ENCODE assay signal across 8 mouse cellular contexts in the genomic region with DNA sequence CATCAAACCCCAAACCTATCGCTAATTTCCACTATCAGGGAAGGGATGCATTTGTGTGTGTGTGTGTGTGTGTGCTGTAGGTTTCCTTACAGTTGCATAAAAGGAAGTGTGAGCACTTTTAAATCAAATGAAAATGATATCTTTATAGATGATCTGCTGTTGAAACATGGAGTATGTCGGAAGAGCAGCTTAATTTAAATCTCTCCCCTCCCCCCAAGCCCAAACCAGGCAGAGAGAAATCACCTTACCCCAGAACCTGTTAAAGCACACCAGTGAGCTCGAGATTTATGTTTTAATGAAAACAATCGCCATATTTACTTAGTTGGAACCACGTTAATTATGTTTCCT. TPM values are rescaled to one million over a fixed set of nuclear protein-coding genes. Genes with fewer than 3 reads are reported as not detected.
A peak's percentile ranks its signal among the peaks of the same experiment; 100 is the strongest.
DNase-seq lines count a peak whose midpoint lies in the region; ATAC-seq and TF ChIP-seq lines count a peak whose summit lies in the region.

No protein-coding gene starts in this region.

- H3K79me3 ChIP-seq in C2C12 (ENCODE audit: low read depth), result peaks cover 56% of the 10 kb centered on the region

- H3K4me2 ChIP-seq in heart, embryonic 11.5 days, result peak overlapping the region; percentile 79
- peak overlapping the region; percentile 87 for H3K4me2 ChIP-seq in liver, embryonic 13.5 days

- peaks cover 4% of the 10 kb centered on the region for H3K9me3 ChIP-seq in heart, embryonic 11.5 days (replicated peaks; ENCODE audit: control insufficient read depth, low read length)
- H3K9me3 ChIP-seq in forebrain, embryonic 10.5 days, result no peaks in the 10 kb centered on the region
- no peaks in the 10 kb centered on the region for H3K9me3 ChIP-seq in liver, embryonic 13.5 days (replicated peaks)

- ATAC-seq in heart, embryonic 11.5 days (replicated peaks; ENCODE audit: insufficient number of reproducible peaks, low FRiP score, low TSS enrichment), result no peak
- no peak for ATAC-seq in liver, embryonic 13.5 days (ENCODE audit: low read depth)
- ATAC-seq in activated CD4-positive, CD25-positive, alpha-beta regulatory T cell, adult 4 months, result no peak
- no peak for ATAC-seq in inflammation-experienced regulatory T-cells, adult 6 months

- no peak for DNase-seq in heart, postnatal 10 days
- DNase-seq in forebrain, embryonic 10.5 days (ENCODE audit: extremely low spot score, low spot score), result no peak
- DNase-seq in liver, embryonic 13.5 days, result no peak
- DNase-seq in cerebellum, adult 18-20 months, result no peak

- peak overlapping the region; percentile 95; the same call in 1 of the 2 replicates for H3K27ac ChIP-seq in heart, embryonic 11.5 days (ENCODE audit: low read depth, low read length)
- no peak overlapping the region for H3K27ac ChIP-seq in forebrain, embryonic 10.5 days
- no peak overlapping the region for H3K27ac ChIP-seq in liver, embryonic 13.5 days

- H3ac ChIP-seq in C2C12 (ENCODE audit: control insufficient read depth, insufficient read length, low read depth), result peak overlapping the region; percentile 90

- H3K27me3 ChIP-seq in heart, embryonic 11.5 days (ENCODE audit: control insufficient read depth, insufficient read depth, low read length), result no peaks in the 10 kb centered on the region
- no peaks in the 10 kb centered on the region for H3K27me3 ChIP-seq in C2C12 (ENCODE audit: control insufficient read depth, insufficient read depth, insufficient read length)
- H3K27me3 ChIP-seq in forebrain, embryonic 10.5 days (ENCODE audit: poor library complexity, severe bottlenecking), result no peaks in the 10 kb centered on the region
- peaks cover 24% of the 10 kb centered on the region for H3K27me3 ChIP-seq in liver, embryonic 13.5 days

- WGBS in heart, embryonic 11.5 days (ENCODE audit: insufficient replicate concordance), result under 1% methylated on average over 5 of the region's 5 CpGs
- 3% methylated on average over 5 of the region's 5 CpGs for WGBS in forebrain, embryonic 10.5 days
- WGBS in liver, embryonic 13.5 days (ENCODE audit: insufficient replicate concordance), result 3% methylated on average over 5 of the region's 5 CpGs

- H3K79me2 ChIP-seq in C2C12 (ENCODE audit: control insufficient read depth, insufficient read depth), result peaks cover 63% of the 10 kb centered on the region

- peak overlapping the region; percentile 87 for H3K4me3 ChIP-seq in heart, embryonic 11.5 days (ENCODE audit: low read depth, low read length)
- peak overlapping the region; percentile 82 for H3K4me3 ChIP-seq in C2C12 (ENCODE audit: insufficient read depth, poor library complexity, severe bottlenecking)
- peak overlapping the region; percentile 74 for H3K4me3 ChIP-seq in forebrain, embryonic 10.5 days
- H3K4me3 ChIP-seq in liver, embryonic 13.5 days (replicated peaks), result peak overlapping the region; percentile 67

- peaks cover 11% of the 10 kb centered on the region for H3K36me3 ChIP-seq in heart, embryonic 11.5 days (ENCODE audit: control insufficient read depth, insufficient read depth, low read length)
- H3K36me3 ChIP-seq in C2C12 (ENCODE audit: control insufficient read depth, insufficient read depth), result peaks cover 30% of the 10 kb centered on the region
- H3K36me3 ChIP-seq in forebrain, embryonic 10.5 days (replicated peaks), result peaks cover 4% of the 10 kb centered on the region; the same call in 1 of the 2 replicates
- no peaks in the 10 kb centered on the region for H3K36me3 ChIP-seq in liver, embryonic 13.5 days

- 0 out of 2 replicates have a peak, but pooled peaks cover 5% of the 10 kb centered on the region for H3K4me1 ChIP-seq in heart, embryonic 11.5 days (ENCODE audit: control insufficient read depth, insufficient read depth, low read length)
- H3K4me1 ChIP-seq in forebrain, embryonic 10.5 days, result peaks cover 40% of the 10 kb centered on the region
- 0 out of 2 replicates have a peak, but pooled peaks cover 14% of the 10 kb centered on the region for H3K4me1 ChIP-seq in liver, embryonic 13.5 days (replicated peaks)

- TF ChIP-seq CTCF in C2C12 (IDR thresholded peaks at IDR 0.05; ENCODE audit: control insufficient read depth, insufficient read depth, insufficient read length), result no peak

- H3K9ac ChIP-seq in heart, embryonic 11.5 days (ENCODE audit: low read depth, low read length), result peak overlapping the region; percentile 84
- H3K9ac ChIP-seq in liver, embryonic 13.5 days, result no peak overlapping the region

- intact Hi-C loops in heart, postnatal 10 days (cut with DNase I), result loop anchor here (5.0 kb wide), 1 partner anchor 304 kb away; no protein-coding TSS in a partner anchor

TF ChIP-seq in C2C12, 6 proteins besides CTCF, POLR2A, EP300 and RAD21:
- TF ChIP-seq CEBPB (IDR thresholded peaks at IDR 0.05; ENCODE audit: low read depth), result no peak
- TF ChIP-seq USF1 (IDR thresholded peaks at IDR 0.05; ENCODE audit: low read depth), result no peak
- no peak for TF ChIP-seq MAX (IDR thresholded peaks at IDR 0.05)
- no peak for TF ChIP-seq MYOD1 (IDR thresholded peaks at IDR 0.05; ENCODE audit: control insufficient read depth, insufficient read length, low read depth)
- no peak for TF ChIP-seq MYOG (IDR thresholded peaks at IDR 0.05; ENCODE audit: control insufficient read depth, extremely low read depth, insufficient read length)
- TF ChIP-seq FOSL1 (IDR thresholded peaks at IDR 0.05; ENCODE audit: insufficient read depth, low read length, poor library complexity, severe bottlenecking), result no peak

RNA-seq across cellular contexts. Expression of a gene that starts 2.2 kb away (rescaled TPM):
- 106 and 114 TPM in 2 replicates for polyA plus RNA-seq in heart, embryonic 11.5 days (2014; fragmentation: Nextera tagmentation; extraction: Ambion mirVana)
- total RNA-seq in heart, postnatal 10 days (2021), result 100 to 1,000 TPM; 187 to 196 TPM
- polyA plus RNA-seq in C2C12 (2012; fragmentation: generic; extraction: Trizol), result 23.5 TPM
- polyA plus RNA-seq in forebrain, embryonic 10.5 days (2016; fragmentation: Nextera tagmentation; extraction: Ambion mirVana), result 10.3 and 10.7 TPM in 2 replicates
- 2.9 and 3.8 TPM in 2 replicates for polyA plus RNA-seq in liver, embryonic 13.5 days (2015; fragmentation: Nextera tagmentation; extraction: Ambion mirVana)
- polyA plus RNA-seq in activated CD4-positive, CD25-positive, alpha-beta regulatory T cell, adult 4 months (2017; shearing (Covaris generic)), result 10 to 100 TPM; 41.6 to 80.5 TPM
- 10 to 100 TPM; 57.4 to 90.2 (median 67.9) TPM for polyA plus RNA-seq in inflammation-experienced regulatory T-cells, adult 6 months (2017; shearing (Covaris generic))
